Mouse (Mus musculus): ENCODE measurements around the gene Sgf29. TPM values are rescaled to one million over a fixed set of nuclear protein-coding genes. Genes with fewer than 3 reads are reported as not detected.

Sgf29 gene
- polyA plus RNA-seq, 1 experiment: 54.0 TPM

DNA sequence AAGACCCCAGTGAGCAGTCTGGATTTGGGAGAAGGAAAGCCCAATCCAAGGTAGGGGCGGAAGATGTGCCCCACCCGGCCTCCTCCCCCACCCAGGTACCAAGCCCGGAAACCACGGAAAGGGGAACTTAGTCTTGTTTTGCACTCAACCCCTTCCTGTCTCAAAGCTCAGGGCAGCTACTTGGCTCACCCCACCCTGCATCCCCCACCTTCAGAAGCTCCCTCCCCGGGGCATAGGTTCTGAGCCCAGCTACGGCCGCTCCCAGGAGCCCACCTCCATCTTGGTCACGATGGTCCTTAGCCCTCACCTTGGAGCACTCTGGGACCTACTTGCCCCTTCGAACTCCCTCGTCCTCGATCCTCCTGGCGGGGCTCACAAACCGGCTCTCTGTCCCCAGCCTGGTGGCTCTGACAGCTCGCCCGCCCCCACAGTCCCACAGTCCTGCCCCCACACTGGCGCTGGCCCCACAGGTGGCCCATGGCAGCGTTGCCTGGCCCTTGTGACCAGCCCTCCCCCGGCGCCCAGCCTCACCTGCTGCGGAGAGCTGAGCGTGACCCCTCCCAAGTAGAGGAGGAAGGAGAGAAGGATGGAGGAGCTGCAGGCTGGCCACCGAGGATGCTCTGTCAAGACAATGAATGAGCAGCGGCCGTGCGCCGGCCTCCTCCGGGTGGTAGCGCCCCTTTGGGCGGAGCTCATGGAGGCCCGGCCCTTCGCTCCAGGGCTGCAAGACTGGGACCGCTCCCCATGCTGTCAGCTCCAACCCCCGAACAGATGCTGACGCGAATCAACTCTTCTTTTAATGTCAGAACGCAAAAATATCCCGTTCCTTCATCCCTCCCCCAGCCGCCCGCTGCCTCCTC, 55.2 kb downstream of the Sgf29 start:
- Histone ChIP-seq H3K27ac (ENCODE audit: insufficient read depth, low read length) (no peak overlapping the region), H3K4me1 (ENCODE audit: control insufficient read depth, insufficient read depth, low read length) (no peaks in the 10 kb centered on the region), H3K27me3 (ENCODE audit: control insufficient read depth, insufficient read depth, low read length, poor library complexity, severe bottlenecking) (no peaks in the 10 kb centered on the region), H3K36me3 (ENCODE audit: control insufficient read depth, insufficient read depth, low read length, poor library complexity, severe bottlenecking) (no peaks in the 10 kb centered on the region), H3K9ac (ENCODE audit: low read depth, poor library complexity, severe bottlenecking) (no peak overlapping the region), H3K9me3 (replicated peaks; ENCODE audit: control insufficient read depth, insufficient read depth, low read length, poor library complexity, severe bottlenecking) (no peaks in the 10 kb centered on the region), H3K4me3 (ENCODE audit: low read depth, low read length) (peak overlapping the region; percentile 61)
- no peak for TF ChIP-seq CTCF (IDR thresholded peaks at IDR 0.05; ENCODE audit: low read depth, low read length)
- no peak for TF ChIP-seq EP300 (IDR thresholded peaks at IDR 0.05; ENCODE audit: insufficient read depth, low read depth, low read length)
- TF ChIP-seq POLR2A (IDR thresholded peaks at IDR 0.05; ENCODE audit: insufficient read depth, low read length): no peak

GRCm38 (mm10) chr7:126707442-126708174, 58.5 kb downstream of the Sgf29 start, which contains the start of gene Coro1a:
Gene Coro1a (minus strand): TSS chr7:126707787.
- no peak for TF ChIP-seq POLR2A (IDR thresholded peaks at IDR 0.05; ENCODE audit: insufficient read depth, low read length)
- no peak for TF ChIP-seq EP300 (IDR thresholded peaks at IDR 0.05; ENCODE audit: insufficient read depth, low read depth, low read length)
- no peak for TF ChIP-seq CTCF (IDR thresholded peaks at IDR 0.05; ENCODE audit: low read depth, low read length)
- Histone ChIP-seq H3K4me1 (ENCODE audit: control insufficient read depth, insufficient read depth, low read length) (no peaks in the 10 kb centered on the region), H3K27me3 (ENCODE audit: control insufficient read depth, insufficient read depth, low read length, poor library complexity, severe bottlenecking) (no peaks in the 10 kb centered on the region), H3K36me3 (ENCODE audit: control insufficient read depth, insufficient read depth, low read length, poor library complexity, severe bottlenecking) (no peaks in the 10 kb centered on the region), H3K9me3 (replicated peaks; ENCODE audit: control insufficient read depth, insufficient read depth, low read length, poor library complexity, severe bottlenecking) (no peaks in the 10 kb centered on the region), H3K9ac (ENCODE audit: low read depth, poor library complexity, severe bottlenecking) (no peak within 1 kb of the TSS), H3K4me3 (ENCODE audit: low read depth, low read length) (no peak within 1 kb of the TSS), H3K27ac (ENCODE audit: insufficient read depth, low read length) (no peak within 1 kb of the TSS)

- TF ChIP-seq EP300 (IDR thresholded peaks at IDR 0.05; ENCODE audit: insufficient read depth, low read depth, low read length): no peak
- no peak for TF ChIP-seq POLR2A (IDR thresholded peaks at IDR 0.05; ENCODE audit: insufficient read depth, low read length)
- no peak for TF ChIP-seq CTCF (IDR thresholded peaks at IDR 0.05; ENCODE audit: low read depth, low read length)
- no peaks in the 10 kb centered on the region for H3K27me3 ChIP-seq (ENCODE audit: control insufficient read depth, insufficient read depth, low read length, poor library complexity, severe bottlenecking)
- H3K27ac ChIP-seq (ENCODE audit: insufficient read depth, low read length): no peak overlapping the region
- H3K9me3 ChIP-seq (replicated peaks; ENCODE audit: control insufficient read depth, insufficient read depth, low read length, poor library complexity, severe bottlenecking): no peaks in the 10 kb centered on the region
- no peaks in the 10 kb centered on the region for H3K4me1 ChIP-seq (ENCODE audit: control insufficient read depth, insufficient read depth, low read length)
- no peak overlapping the region for H3K4me3 ChIP-seq (ENCODE audit: low read depth, low read length)
- no peaks in the 10 kb centered on the region for H3K36me3 ChIP-seq (ENCODE audit: control insufficient read depth, insufficient read depth, low read length, poor library complexity, severe bottlenecking)
- no peak overlapping the region for H3K9ac ChIP-seq (ENCODE audit: low read depth, poor library complexity, severe bottlenecking)
Observed at GRCm38 (mm10) chr7:126708175-126708952, 59.3 kb downstream of the Sgf29 start.

- TF ChIP-seq POLR2A (IDR thresholded peaks at IDR 0.05; ENCODE audit: insufficient read depth, low read length) (no peak), EP300 (IDR thresholded peaks at IDR 0.05; ENCODE audit: insufficient read depth, low read depth, low read length) (no peak), CTCF (IDR thresholded peaks at IDR 0.05; ENCODE audit: low read depth, low read length) (no peak)
- Histone ChIP-seq H3K4me1 (ENCODE audit: control insufficient read depth, insufficient read depth, low read length) (no peaks in the 10 kb centered on the region), H3K27ac (ENCODE audit: insufficient read depth, low read length) (no peak overlapping the region), H3K9me3 (replicated peaks; ENCODE audit: control insufficient read depth, insufficient read depth, low read length, poor library complexity, severe bottlenecking) (no peaks in the 10 kb centered on the region), H3K4me3 (ENCODE audit: low read depth, low read length) (no peak overlapping the region), H3K27me3 (ENCODE audit: control insufficient read depth, insufficient read depth, low read length, poor library complexity, severe bottlenecking) (no peaks in the 10 kb centered on the region), H3K36me3 (ENCODE audit: control insufficient read depth, insufficient read depth, low read length, poor library complexity, severe bottlenecking) (no peaks in the 10 kb centered on the region), H3K9ac (ENCODE audit: low read depth, poor library complexity, severe bottlenecking) (no peak overlapping the region)
Observed at GRCm38 (mm10) chr7:126710266-126710665, 61.2 kb downstream of the Sgf29 start.

GRCm38 (mm10) chr7:126711910-126712309, 62.8 kb downstream of the Sgf29 start:
- no peak overlapping the region for H3K9ac ChIP-seq (ENCODE audit: low read depth, poor library complexity, severe bottlenecking)
- TF ChIP-seq CTCF (IDR thresholded peaks at IDR 0.05; ENCODE audit: low read depth, low read length): no peak
- no peak for TF ChIP-seq POLR2A (IDR thresholded peaks at IDR 0.05; ENCODE audit: insufficient read depth, low read length)
- TF ChIP-seq EP300 (IDR thresholded peaks at IDR 0.05; ENCODE audit: insufficient read depth, low read depth, low read length): no peak
- H3K4me1 ChIP-seq (ENCODE audit: control insufficient read depth, insufficient read depth, low read length): no peaks in the 10 kb centered on the region
- H3K36me3 ChIP-seq (ENCODE audit: control insufficient read depth, insufficient read depth, low read length, poor library complexity, severe bottlenecking): no peaks in the 10 kb centered on the region
- H3K27ac ChIP-seq (ENCODE audit: insufficient read depth, low read length): no peak overlapping the region
- H3K9me3 ChIP-seq (replicated peaks; ENCODE audit: control insufficient read depth, insufficient read depth, low read length, poor library complexity, severe bottlenecking): no peaks in the 10 kb centered on the region
- H3K27me3 ChIP-seq (ENCODE audit: control insufficient read depth, insufficient read depth, low read length, poor library complexity, severe bottlenecking): no peaks in the 10 kb centered on the region
- H3K4me3 ChIP-seq (ENCODE audit: low read depth, low read length): no peak overlapping the region
